Mouse (Mus musculus) stomach, postnatal 0 days (tissue): Measurements from ENCODE around the gene Rhebl1.

Source experiments
- CTCF ChIP-seq: IDR thresholded peaks from 2 replicates; pipeline ENCODE4 v1.5.1; 2016; ENCODE audit warnings: antibody characterized with exemption, low read depth, mild to moderate bottlenecking, moderate library complexity
- EP300 ChIP-seq: optimal IDR thresholded peaks from 2 replicates; pipeline ENCODE3; 2016; ENCODE audit warnings: antibody characterized with exemption

DNA sequence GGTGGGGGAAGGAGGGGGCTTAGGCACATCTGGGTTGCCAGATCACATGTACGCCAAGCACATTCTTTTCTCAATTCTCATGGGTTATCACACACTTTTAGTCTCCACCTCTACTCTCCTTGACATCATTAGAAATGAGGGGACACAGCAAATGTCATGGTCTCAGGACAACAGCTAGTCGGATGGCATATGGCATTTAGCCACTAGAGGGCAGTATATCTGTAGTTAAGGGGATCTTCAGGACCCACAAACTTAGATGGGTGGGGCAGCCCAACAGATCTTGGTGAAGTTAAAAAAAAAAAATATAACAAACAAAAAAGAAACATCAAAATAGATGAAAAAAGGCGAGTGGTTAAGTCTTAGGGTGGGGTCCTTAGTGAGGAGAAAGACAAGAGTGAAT lies 17.0 kb downstream of the Rhebl1 start:
- TF ChIP-seq CTCF: peak; percentile 89
- no peak for TF ChIP-seq EP300
